Mouse (Mus musculus): Measurements from ENCODE around the gene Creb3l2.
"Not testable (repeated sequence)": the region's sequence is repeated elsewhere in the genome, so short reads cannot be mapped to it uniquely, and the experiment has no call there.

DNA sequence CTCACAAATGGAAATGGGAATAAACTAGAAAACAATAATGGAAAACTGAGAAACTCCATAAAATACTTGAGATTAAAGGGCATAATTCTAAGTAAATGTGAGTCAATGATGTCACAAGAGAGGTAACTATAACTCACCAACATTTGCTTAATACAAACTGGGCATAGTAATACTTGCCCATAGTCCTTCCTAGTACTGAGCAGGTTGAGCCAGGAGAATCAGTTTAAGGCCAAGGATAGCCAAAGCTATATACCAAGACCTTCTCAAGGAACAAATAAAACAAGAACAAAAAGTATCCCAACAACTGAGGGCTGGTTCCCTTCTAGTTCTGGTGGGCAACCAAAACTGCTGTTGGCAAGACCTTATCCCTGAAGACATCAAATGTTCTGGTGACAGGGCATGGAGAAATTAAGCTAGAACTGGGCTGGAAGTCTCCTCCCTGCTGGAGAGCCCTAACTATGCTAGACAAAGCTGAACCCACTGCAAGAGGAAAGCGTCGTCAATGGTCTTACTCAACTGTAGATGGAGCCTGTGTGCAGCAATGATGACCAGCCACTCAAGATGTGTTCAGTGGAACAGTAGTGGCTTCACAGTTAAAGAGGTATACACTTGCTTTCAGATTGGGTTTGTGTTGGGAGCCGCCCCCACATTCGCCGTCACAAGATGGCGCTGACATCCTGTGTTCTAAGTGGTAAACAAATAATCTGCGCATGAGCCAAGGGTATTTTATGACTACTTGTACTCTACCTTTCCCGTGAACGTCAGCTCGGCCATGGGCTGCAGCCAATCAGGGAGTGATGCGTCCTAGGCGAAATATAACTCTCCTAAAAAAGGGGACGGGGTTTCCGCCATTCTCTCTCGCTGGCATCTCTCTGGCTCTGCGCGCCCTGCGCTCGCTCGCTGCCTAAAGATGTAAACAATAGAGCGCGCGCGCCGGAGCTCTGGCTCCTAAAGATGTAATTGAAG lies 21.9 kb upstream of the Creb3l2 start:
- not testable (repeated sequence) for TF ChIP-seq CTCF, POLR2A (IDR thresholded peaks at IDR 0.05; ENCODE audit: extremely low read depth, insufficient read depth, low read length)
